Mouse (Mus musculus): Measurements from ENCODE around the gene Rufy1. TPM values are rescaled to one million over a fixed set of nuclear protein-coding genes. Genes with fewer than 3 reads are reported as not detected.

Rufy1 gene
- polyA plus RNA-seq, 1 experiment: 19.5 TPM

- Histone ChIP-seq H3K4me3 (ENCODE audit: insufficient read depth, low read depth, low read length) (no peak overlapping the region), H3K27ac (replicated peaks; ENCODE audit: low read depth, low read length) (no peak overlapping the region), H3K4me1 (ENCODE audit: control insufficient read depth, insufficient read depth, insufficient read length, low read length) (no peaks in the 10 kb centered on the region)
Measured at GRCm38 (mm10) chr11:50441637-50442036, 10.7 kb upstream of the Rufy1 start.

- H3K27ac ChIP-seq (replicated peaks; ENCODE audit: low read depth, low read length): no peak overlapping the region
- no peak overlapping the region for H3K4me3 ChIP-seq (ENCODE audit: insufficient read depth, low read depth, low read length)
- H3K4me1 ChIP-seq (ENCODE audit: control insufficient read depth, insufficient read depth, insufficient read length, low read length): no peaks in the 10 kb centered on the region
Measured at GRCm38 (mm10) chr11:50440691-50441090, 9.8 kb upstream of the Rufy1 start.

GRCm38 (mm10) chr11:50439857-50440256 lies 8.9 kb upstream of the Rufy1 start:
- Histone ChIP-seq H3K4me1 (ENCODE audit: control insufficient read depth, insufficient read depth, insufficient read length, low read length) (no peaks in the 10 kb centered on the region), H3K4me3 (ENCODE audit: insufficient read depth, low read depth, low read length) (no peak overlapping the region), H3K27ac (replicated peaks; ENCODE audit: low read depth, low read length) (no peak overlapping the region)

- H3K4me1 ChIP-seq (ENCODE audit: control insufficient read depth, insufficient read depth, insufficient read length, low read length): 0 out of 2 replicates have a peak, but pooled peaks cover 2% of the 10 kb centered on the region
- H3K27ac ChIP-seq (replicated peaks; ENCODE audit: low read depth, low read length): no peak overlapping the region
- H3K4me3 ChIP-seq (ENCODE audit: insufficient read depth, low read depth, low read length): no peak overlapping the region
Measured at GRCm38 (mm10) chr11:50432896-50433295, 2.0 kb upstream of the Rufy1 start.

GRCm38 (mm10) chr11:50432069-50432440 lies 1.1 kb upstream of the Rufy1 start:
- Histone ChIP-seq H3K4me1 (ENCODE audit: control insufficient read depth, insufficient read depth, insufficient read length, low read length) (0 out of 2 replicates have a peak, but pooled peaks cover 2% of the 10 kb centered on the region), H3K4me3 (ENCODE audit: insufficient read depth, low read depth, low read length) (no peak overlapping the region), H3K27ac (replicated peaks; ENCODE audit: low read depth, low read length) (no peak overlapping the region)

- Histone ChIP-seq H3K4me3 (ENCODE audit: insufficient read depth, low read depth, low read length) (peak overlapping the region; percentile 85), H3K4me1 (ENCODE audit: control insufficient read depth, insufficient read depth, insufficient read length, low read length) (0 out of 2 replicates have a peak, but pooled peaks cover 2% of the 10 kb centered on the region), H3K27ac (replicated peaks; ENCODE audit: low read depth, low read length) (peak overlapping the region; percentile 91)
Measured at GRCm38 (mm10) chr11:50431134-50432068, 476 bp upstream of the Rufy1 start.

GRCm38 (mm10) chr11:50426056-50426455 lies 4.9 kb downstream of the Rufy1 start:
- Histone ChIP-seq H3K27ac (replicated peaks; ENCODE audit: low read depth, low read length) (no peak overlapping the region), H3K4me1 (ENCODE audit: control insufficient read depth, insufficient read depth, insufficient read length, low read length) (peaks cover 5% of the 10 kb centered on the region; the same call in 1 of the 2 replicates), H3K4me3 (ENCODE audit: insufficient read depth, low read depth, low read length) (no peak overlapping the region)

GRCm38 (mm10) chr11:50421934-50422780 lies 8.8 kb downstream of the Rufy1 start:
- Histone ChIP-seq H3K4me3 (ENCODE audit: insufficient read depth, low read depth, low read length) (peak overlapping the region; percentile 33; the same call in 1 of the 2 replicates), H3K4me1 (ENCODE audit: control insufficient read depth, insufficient read depth, insufficient read length, low read length) (peaks cover 3% of the 10 kb centered on the region; the same call in 1 of the 2 replicates), H3K27ac (replicated peaks; ENCODE audit: low read depth, low read length) (no peak overlapping the region)

- Histone ChIP-seq H3K4me1 (ENCODE audit: control insufficient read depth, insufficient read depth, insufficient read length, low read length) (peaks cover 3% of the 10 kb centered on the region; the same call in 1 of the 2 replicates), H3K27ac (replicated peaks; ENCODE audit: low read depth, low read length) (no peak overlapping the region), H3K4me3 (ENCODE audit: insufficient read depth, low read depth, low read length) (0 out of 2 replicates have a peak overlapping the region, but pooled peaks have one; percentile 2)
Measured at GRCm38 (mm10) chr11:50421461-50421860, 9.5 kb downstream of the Rufy1 start.

GRCm38 (mm10) chr11:50417856-50418255 lies 13.1 kb downstream of the Rufy1 start:
- no peak overlapping the region for H3K27ac ChIP-seq (replicated peaks; ENCODE audit: low read depth, low read length)
- peaks cover 3% of the 10 kb centered on the region; the same call in 1 of the 2 replicates for H3K4me1 ChIP-seq (ENCODE audit: control insufficient read depth, insufficient read depth, insufficient read length, low read length)
- no peak overlapping the region for H3K4me3 ChIP-seq (ENCODE audit: insufficient read depth, low read depth, low read length)

GRCm38 (mm10) chr11:50415563-50416241 lies 15.2 kb downstream of the Rufy1 start:
- Histone ChIP-seq H3K27ac (replicated peaks; ENCODE audit: low read depth, low read length) (no peak overlapping the region), H3K4me3 (ENCODE audit: insufficient read depth, low read depth, low read length) (no peak overlapping the region)

GRCm38 (mm10) chr11:50407235-50407634 lies 23.7 kb downstream of the Rufy1 start:
- H3K27ac ChIP-seq (replicated peaks; ENCODE audit: low read depth, low read length): no peak overlapping the region
- H3K4me1 ChIP-seq (ENCODE audit: control insufficient read depth, insufficient read depth, insufficient read length, low read length): no peaks in the 10 kb centered on the region
- no peak overlapping the region for H3K4me3 ChIP-seq (ENCODE audit: insufficient read depth, low read depth, low read length)

More at GRCm38 (mm10) chr11:50415563-50416241, 15.2 kb downstream of the Rufy1 start:
- no peaks in the 10 kb centered on the region for H3K4me1 ChIP-seq (ENCODE audit: control insufficient read depth, insufficient read depth, insufficient read length, low read length)

GRCm38 (mm10) chr11:50403367-50404014 lies 27.4 kb downstream of the Rufy1 start:
- no peak overlapping the region for H3K4me3 ChIP-seq (ENCODE audit: insufficient read depth, low read depth, low read length)
- no peak overlapping the region for H3K27ac ChIP-seq (replicated peaks; ENCODE audit: low read depth, low read length)
- no peaks in the 10 kb centered on the region for H3K4me1 ChIP-seq (ENCODE audit: control insufficient read depth, insufficient read depth, insufficient read length, low read length)

- Histone ChIP-seq H3K4me1 (ENCODE audit: control insufficient read depth, insufficient read depth, insufficient read length, low read length) (no peaks in the 10 kb centered on the region), H3K4me3 (ENCODE audit: insufficient read depth, low read depth, low read length) (no peak overlapping the region), H3K27ac (replicated peaks; ENCODE audit: low read depth, low read length) (no peak overlapping the region)
Measured at GRCm38 (mm10) chr11:50402481-50402880, 28.4 kb downstream of the Rufy1 start.

Measured in brown adipose tissue, adult 24 weeks (tissue).